In genomic region chr2:103635731-103636487, GRCm38 (mm10) we compare ENCODE assay signal across 30 mouse cellular contexts.
DNase-seq lines count a peak whose midpoint lies in the region; ATAC-seq and TF ChIP-seq lines count a peak whose summit lies in the region.
"Had no signal": no experiment of that assay in that cellular context is flagged by ENCODE, and none has a peak within 500 bp of the region (broad histone marks: within the 10 kb centered on the region; RNA-seq: fewer than 3 reads in every experiment).

No protein-coding gene starts in this region.

- peak; percentile 37 for DNase-seq in midbrain, embryonic 14.5 days
- DNase-seq in midbrain, embryonic 10.5 days (ENCODE audit: low spot score), result no peak
- no peak for DNase-seq in midbrain, postnatal 0 days (ENCODE audit: low spot score)
- no peak for DNase-seq in adipocyte (ENCODE audit: low spot score)
- DNase-seq in left cerebral cortex, adult 11 months (ENCODE audit: low spot score), result no peak
- no peak for DNase-seq in heart, adult 8-10 months (ENCODE audit: low spot score)
- DNase-seq: adrenal gland, postnatal 10 days; adrenal gland, postnatal 36 days; cerebellum, adult 11 months; cerebellum, adult 2 months; cerebellum, adult 9-11 months; cerebellum, postnatal 36 days; gastrocnemius, adult 2 months; gastrocnemius, postnatal 14 days; heart, adult 18-20 months; heart, postnatal 10 days; heart, postnatal 36 days had no signal

- 85% methylated on average over 3 of the region's 3 CpGs for WGBS in midbrain, embryonic 14.5 days
- 95% methylated on average over 3 of the region's 3 CpGs for WGBS in midbrain, embryonic 10.5 days
- WGBS in midbrain, postnatal 0 days, result 74% methylated on average over 3 of the region's 3 CpGs

- no peak overlapping the region for H3K4me2 ChIP-seq in midbrain, embryonic 14.5 days (ENCODE audit: low read length)
- no peak overlapping the region for H3K4me2 ChIP-seq in midbrain, postnatal 0 days (ENCODE audit: low read depth, low read length, poor library complexity, severe bottlenecking)
- H3K4me2 ChIP-seq: forebrain, embryonic 13.5 days; heart, embryonic 11.5 days; heart, embryonic 15.5 days; hindbrain, embryonic 13.5 days had no signal

- H3K27me3 ChIP-seq in midbrain, embryonic 14.5 days (ENCODE audit: control insufficient read depth, insufficient read depth, low read length), result no peaks in the 10 kb centered on the region
- H3K27me3 ChIP-seq in midbrain, embryonic 10.5 days (ENCODE audit: low read depth, poor library complexity, severe bottlenecking), result no peaks in the 10 kb centered on the region
- H3K27me3 ChIP-seq in midbrain, postnatal 0 days (ENCODE audit: insufficient read depth, low read length), result no peaks in the 10 kb centered on the region
- H3K27me3 ChIP-seq: forebrain, embryonic 13.5 days; heart, embryonic 15.5 days had no signal

- H3K36me3 ChIP-seq in midbrain, embryonic 14.5 days (ENCODE audit: control insufficient read depth, insufficient read depth, low read length), result no peaks in the 10 kb centered on the region
- H3K36me3 ChIP-seq in midbrain, embryonic 10.5 days, result no peaks in the 10 kb centered on the region
- no peaks in the 10 kb centered on the region for H3K36me3 ChIP-seq in midbrain, postnatal 0 days (ENCODE audit: insufficient read depth, low read length)
- H3K36me3 ChIP-seq: forebrain, embryonic 10.5 days; heart, embryonic 15.5 days; hindbrain, embryonic 10.5 days; hindbrain, embryonic 13.5 days had no signal

- ATAC-seq in midbrain, embryonic 14.5 days (ENCODE audit: low FRiP score, low TSS enrichment), result 0 out of 2 replicates have a peak, but pooled peaks have one; percentile 51
- ATAC-seq in common myeloid progenitor, adult 5-6 weeks (replicated peaks; ENCODE audit: low read depth, poor library complexity, severe bottlenecking), result peak; percentile 27; the same call in 1 of the 2 replicates
- 0 out of 2 replicates have a peak, but pooled peaks have one; percentile 26 for ATAC-seq in megakaryocyte progenitor cell, adult 5-6 weeks (replicated peaks; ENCODE audit: poor library complexity)
- ATAC-seq in midbrain, postnatal 0 days (ENCODE audit: low FRiP score), result peak; percentile 62; the same call in 1 of the 2 replicates
- ATAC-seq: activated CD4-positive, CD25-positive, alpha-beta regulatory T cell, adult 4 months; forebrain, embryonic 13.5 days; forebrain, embryonic 16.5 days; hindbrain, embryonic 16.5 days; inflammation-experienced regulatory T-cells, adult 6 months; intestine, embryonic 16.5 days had no signal

- no peak overlapping the region for H3K4me3 ChIP-seq in midbrain, embryonic 14.5 days (replicated peaks; ENCODE audit: low read depth, low read length)
- H3K4me3 ChIP-seq in midbrain, embryonic 10.5 days, result no peak overlapping the region
- no peak overlapping the region for H3K4me3 ChIP-seq in midbrain, postnatal 0 days (ENCODE audit: low read depth, low read length)
- H3K4me3 ChIP-seq: forebrain, embryonic 10.5 days; forebrain, embryonic 13.5 days; gastrocnemius, adult 2 months; heart, embryonic 15.5 days; hindbrain, embryonic 10.5 days; hindbrain, embryonic 13.5 days had no signal

- H3K9me3 ChIP-seq in midbrain, embryonic 14.5 days (ENCODE audit: control insufficient read depth, low read length), result no peaks in the 10 kb centered on the region
- H3K9me3 ChIP-seq in midbrain, embryonic 10.5 days (replicated peaks), result no peaks in the 10 kb centered on the region
- no peaks in the 10 kb centered on the region for H3K9me3 ChIP-seq in midbrain, postnatal 0 days (ENCODE audit: low read length)
- H3K9me3 ChIP-seq: forebrain, embryonic 10.5 days; forebrain, embryonic 13.5 days; heart, embryonic 15.5 days; hindbrain, embryonic 10.5 days; hindbrain, embryonic 13.5 days had no signal

- H3K9ac ChIP-seq in midbrain, embryonic 14.5 days (replicated peaks; ENCODE audit: low read length), result no peak overlapping the region
- no peak overlapping the region for H3K9ac ChIP-seq in midbrain, postnatal 0 days (replicated peaks; ENCODE audit: low read length, poor library complexity, severe bottlenecking)
- H3K9ac ChIP-seq: forebrain, embryonic 13.5 days; heart, embryonic 15.5 days; hindbrain, embryonic 13.5 days had no signal

- no peak for TF ChIP-seq CTCF in midbrain, postnatal 0 days (IDR thresholded peaks at IDR 0.05)

- H3K4me1 ChIP-seq in midbrain, embryonic 14.5 days (ENCODE audit: control insufficient read depth, insufficient read depth, low read length), result peaks cover 26% of the 10 kb centered on the region
- H3K4me1 ChIP-seq in midbrain, embryonic 10.5 days, result peaks cover 49% of the 10 kb centered on the region
- peaks cover 7% of the 10 kb centered on the region; the same call in 1 of the 2 replicates for H3K4me1 ChIP-seq in midbrain, postnatal 0 days (ENCODE audit: insufficient read depth, low read length)

- no peak overlapping the region for H3K27ac ChIP-seq in midbrain, embryonic 14.5 days (replicated peaks; ENCODE audit: low read depth, low read length)
- H3K27ac ChIP-seq in midbrain, embryonic 10.5 days (replicated peaks), result no peak overlapping the region
- H3K27ac ChIP-seq in midbrain, postnatal 0 days (ENCODE audit: low read depth, low read length), result no peak overlapping the region
- H3K27ac ChIP-seq: forebrain, embryonic 10.5 days; forebrain, embryonic 13.5 days; gastrocnemius, adult 2 months; heart, embryonic 15.5 days; hindbrain, embryonic 10.5 days; hindbrain, embryonic 13.5 days had no signal
